In genomic region chr13:117706986-117707738, GRCm38 (mm10) we compare ENCODE assay signal across 9 mouse cellular contexts.
DNase-seq lines count a peak whose midpoint lies in the region; ATAC-seq and TF ChIP-seq lines count a peak whose summit lies in the region.
"Had no signal": no experiment of that assay in that cellular context is flagged by ENCODE, and none has a peak within 500 bp of the region (broad histone marks: within the 10 kb centered on the region; RNA-seq: fewer than 3 reads in every experiment).

No protein-coding gene starts in this region.

- TF ChIP-seq POLR2A in liver, adult 2 months (IDR thresholded peaks at IDR 0.05; ENCODE audit: extremely low read depth, insufficient read depth, low read length), result no peak

- no peak overlapping the region for H3K4me2 ChIP-seq in liver, embryonic 11.5 days
- peak overlapping the region; percentile 34 for H3K4me2 ChIP-seq in heart, embryonic 15.5 days
- no peak overlapping the region for H3K4me2 ChIP-seq in limb, embryonic 11.5 days (ENCODE audit: low read depth, severe bottlenecking)

- TF ChIP-seq CTCF in liver, adult 2 months (IDR thresholded peaks at IDR 0.05; ENCODE audit: low read depth, low read length), result no peak

- H3K4me3 ChIP-seq in liver, adult 2 months (ENCODE audit: insufficient read depth, low read depth, low read length), result no peak overlapping the region
- no peak overlapping the region for H3K4me3 ChIP-seq in liver, embryonic 11.5 days (ENCODE audit: low read depth, low read length)
- no peak overlapping the region for H3K4me3 ChIP-seq in heart, embryonic 15.5 days
- no peak overlapping the region for H3K4me3 ChIP-seq in limb, embryonic 11.5 days (ENCODE audit: low read depth, low read length)
- H3K4me3 ChIP-seq: layer of hippocampus, adult 2 months had no signal

- WGBS in liver, adult 2 months, result 78% methylated on average over 11 of the region's 11 CpGs
- 70% methylated on average over 11 of the region's 11 CpGs for WGBS in liver, embryonic 11.5 days
- WGBS in heart, embryonic 15.5 days, result 43% methylated on average over 11 of the region's 11 CpGs
- 59% methylated on average over 11 of the region's 11 CpGs for WGBS in limb, embryonic 11.5 days

- H3K27me3 ChIP-seq in liver, adult 2 months (ENCODE audit: control insufficient read depth, insufficient read depth, low read length), result no peaks in the 10 kb centered on the region
- H3K27me3 ChIP-seq in liver, embryonic 11.5 days (replicated peaks; ENCODE audit: control insufficient read depth, insufficient read depth, low read length), result no peaks in the 10 kb centered on the region
- no peaks in the 10 kb centered on the region for H3K27me3 ChIP-seq in heart, embryonic 15.5 days
- no peaks in the 10 kb centered on the region for H3K27me3 ChIP-seq in limb, embryonic 11.5 days (ENCODE audit: control insufficient read depth, insufficient read depth, low read length)

- ATAC-seq in liver, embryonic 11.5 days (replicated peaks; ENCODE audit: low FRiP score), result no peak
- peak; percentile 92 for ATAC-seq in heart, embryonic 15.5 days (replicated peaks; ENCODE audit: insufficient number of reproducible peaks, insufficient read depth, low FRiP score, low read depth)
- ATAC-seq in limb, embryonic 11.5 days (ENCODE audit: insufficient number of reproducible peaks, low FRiP score, low TSS enrichment, low read depth), result no peak

- no peaks in the 10 kb centered on the region for H3K4me1 ChIP-seq in liver, adult 2 months (ENCODE audit: control insufficient read depth, insufficient read depth, low read length)
- H3K4me1 ChIP-seq in liver, embryonic 11.5 days (replicated peaks; ENCODE audit: control insufficient read depth, insufficient read depth, low read length), result no peaks in the 10 kb centered on the region
- peaks cover 16% of the 10 kb centered on the region for H3K4me1 ChIP-seq in heart, embryonic 15.5 days (replicated peaks)
- H3K4me1 ChIP-seq in limb, embryonic 11.5 days (ENCODE audit: control insufficient read depth, insufficient read depth, low read length), result no peaks in the 10 kb centered on the region; the same call in 1 of the 2 replicates

- peak; percentile 8 for DNase-seq in liver, adult 2 months (ENCODE audit: extremely low read depth, low read depth, low spot score)
- DNase-seq in liver, embryonic 11.5 days (ENCODE audit: low spot score), result no peak
- DNase-seq in limb, embryonic 11.5 days (ENCODE audit: low spot score), result peak; percentile 23
- DNase-seq in urinary bladder, postnatal 25 days (ENCODE audit: low spot score), result peak; percentile 28
- no peak for DNase-seq in kidney, postnatal 4 days
- no peak for DNase-seq in retina, embryonic 14.5 days (ENCODE audit: low spot score)
- DNase-seq in ovary, adult 18-20 months (ENCODE audit: low spot score), result no peak

- H3K36me3 ChIP-seq in liver, adult 2 months (ENCODE audit: control insufficient read depth, insufficient read depth, low read length), result no peaks in the 10 kb centered on the region
- no peaks in the 10 kb centered on the region for H3K36me3 ChIP-seq in liver, embryonic 11.5 days (ENCODE audit: control insufficient read depth, insufficient read depth, low read length)
- no peaks in the 10 kb centered on the region for H3K36me3 ChIP-seq in heart, embryonic 15.5 days
- no peaks in the 10 kb centered on the region for H3K36me3 ChIP-seq in limb, embryonic 11.5 days (ENCODE audit: control insufficient read depth, insufficient read depth, low read length)

- H3K9ac ChIP-seq in liver, adult 2 months (ENCODE audit: low read depth, low read length), result no peak overlapping the region
- H3K9ac ChIP-seq in liver, embryonic 11.5 days (ENCODE audit: low read depth, low read length), result no peak overlapping the region
- H3K9ac ChIP-seq in heart, embryonic 15.5 days, result no peak overlapping the region
- H3K9ac ChIP-seq in limb, embryonic 11.5 days (ENCODE audit: low read length), result no peak overlapping the region

- H3K79me2 ChIP-seq in liver, adult 2 months (ENCODE audit: control insufficient read depth, insufficient read depth, low read length), result no peaks in the 10 kb centered on the region

- no peak overlapping the region for H3K27ac ChIP-seq in liver, adult 2 months (replicated peaks; ENCODE audit: insufficient read depth, low read depth, low read length)
- no peak overlapping the region for H3K27ac ChIP-seq in liver, embryonic 11.5 days (ENCODE audit: low read depth, low read length)
- peak overlapping the region; percentile 67 for H3K27ac ChIP-seq in heart, embryonic 15.5 days
- H3K27ac ChIP-seq in limb, embryonic 11.5 days (replicated peaks; ENCODE audit: low read depth, low read length), result no peak overlapping the region
- H3K27ac ChIP-seq: layer of hippocampus, adult 2 months had no signal

- H3K9me3 ChIP-seq in liver, embryonic 11.5 days (ENCODE audit: control insufficient read depth, low read length), result no peaks in the 10 kb centered on the region
- H3K9me3 ChIP-seq in heart, embryonic 15.5 days (replicated peaks), result no peaks in the 10 kb centered on the region
- no peaks in the 10 kb centered on the region for H3K9me3 ChIP-seq in limb, embryonic 11.5 days (ENCODE audit: control insufficient read depth, low read length)

Comparison
In these comparisons a context has a peak if more than half of its experiments do, and no peak if none do; other contexts are left out.
1. DNase-seq: peak in liver, adult 2 months (single experiment), limb, embryonic 11.5 days (single experiment) and urinary bladder, postnatal 25 days (single experiment); none in liver, embryonic 11.5 days (single experiment), kidney, postnatal 4 days (0 of 2), retina, embryonic 14.5 days (single experiment) and ovary, adult 18-20 months (single experiment).